Mouse (Mus musculus) spleen, adult 2 months (tissue): ENCODE measurements at regions not wholly inside any gene's neighbourhood (a gene's known extent, or its start where the extent isn't known, plus 50 kb on each side); places are given as distances from the start of the nearest gene placed in this dataset.

Experiments used
- DNase-seq, 2 experiments: peaks; one replicate each; pipeline versions ENCODE4 v3.0.0 to v3.0.0-alpha.2; 2012 to 2021; ENCODE audit warnings: low spot score in 2 of 2, low read depth in 1 of 2
- H3K27ac ChIP-seq: fragments of 200-500 bp; 2 replicates; pipeline ENCODE4 v1.5.1; 2012; ENCODE audit warnings: low read length, inconsistent platforms; ENCODE audit not compliant: insufficient read depth
- H3K27me3 ChIP-seq: fragments of 200-500 bp; 2 replicates; pipeline ENCODE4 v1.6.1; 2012; ENCODE audit warnings: mild to moderate bottlenecking, moderate library complexity, low read length, inconsistent platforms; ENCODE audit not compliant: control insufficient read depth, insufficient read depth
- H3K36me3 ChIP-seq: fragments of 200-500 bp; 2 replicates; pipeline ENCODE4 v1.6.1; 2012; ENCODE audit warnings: mild to moderate bottlenecking, low read length, inconsistent platforms; ENCODE audit not compliant: control insufficient read depth, insufficient read depth
- H3K4me1 ChIP-seq: fragments of 200-500 bp; 2 replicates; pipeline ENCODE4 v1.6.1; 2011; ENCODE audit warnings: inconsistent platforms; ENCODE audit not compliant: control insufficient read depth, insufficient read depth, insufficient read length
- H3K4me3 ChIP-seq: fragments of 200-500 bp; 2 replicates; pipeline ENCODE4 v1.5.1; 2011; ENCODE audit warnings: mild to moderate bottlenecking, inconsistent platforms; ENCODE audit not compliant: insufficient read depth, insufficient read length; ENCODE audit errors: extremely low read depth
- CTCF ChIP-seq: fragments of 200-500 bp; IDR thresholded peaks from 2 replicates; pipeline ENCODE4 v1.5.1; 2011; ENCODE audit warnings: mild to moderate bottlenecking, inconsistent platforms; ENCODE audit not compliant: insufficient read depth, insufficient read length, insufficient replicate concordance; ENCODE audit errors: extremely low read depth
- POLR2A ChIP-seq: fragments of 200-500 bp; IDR thresholded peaks from 2 replicates; pipeline ENCODE4 v1.6.1; 2011; ENCODE audit warnings: low read depth, low read length, inconsistent platforms
- WGBS: fragments of 180-500 bp; shearing (Covaris S2); methylation state at CpG from one replicate; pipeline ENCODE4 v1.1.7; 2018; 5-methylcytosine and 5-hydroxymethylcytosine counted together

DNA sequence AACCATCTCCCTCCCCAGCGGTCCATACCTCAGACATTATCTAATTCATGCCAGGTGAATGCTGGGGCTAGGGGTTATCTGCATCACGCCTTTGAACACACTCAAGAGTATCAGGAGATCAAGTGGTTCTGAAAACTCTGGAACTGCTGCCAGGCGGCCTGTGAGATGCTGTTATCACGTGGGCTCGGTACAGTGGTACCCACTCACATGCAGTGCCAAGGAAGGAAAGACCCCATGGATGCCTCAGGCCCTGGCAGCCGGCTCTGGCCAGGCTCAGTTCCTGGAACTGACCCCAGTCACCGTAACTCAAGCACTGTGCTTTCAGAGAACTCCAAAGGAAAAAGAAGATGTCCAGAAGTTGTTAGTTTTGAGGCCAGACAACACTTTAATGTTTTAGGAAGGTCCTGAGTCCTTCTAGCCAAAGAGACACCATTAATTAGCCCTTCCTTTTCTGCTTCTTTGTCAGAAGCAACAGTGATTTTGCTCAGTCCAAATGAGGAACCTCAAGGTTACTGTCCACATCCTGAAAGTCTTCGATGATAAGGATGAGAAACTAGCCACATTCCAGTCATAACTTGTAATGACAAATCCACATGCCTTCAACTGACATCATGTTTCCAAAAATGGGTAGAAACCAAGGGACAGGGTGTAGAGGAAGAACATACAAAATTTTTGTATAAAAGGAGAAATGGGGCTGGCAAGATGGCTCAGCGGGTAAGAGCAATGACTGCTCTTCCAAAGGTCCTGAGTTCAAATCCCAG lies 126.1 kb downstream of the Zbtb18 start:
- DNase-seq = no peak
- TF ChIP-seq POLR2A (no peak), CTCF (no peak)
- no peaks in the 10 kb centered on the region for H3K36me3 ChIP-seq
- no peaks in the 10 kb centered on the region for H3K4me1 ChIP-seq
- 73% methylated on average over 9 of the region's 9 CpGs for WGBS
- H3K27ac ChIP-seq = no peak overlapping the region
- H3K27me3 ChIP-seq = no peaks in the 10 kb centered on the region
- no peak overlapping the region for H3K4me3 ChIP-seq

DNA sequence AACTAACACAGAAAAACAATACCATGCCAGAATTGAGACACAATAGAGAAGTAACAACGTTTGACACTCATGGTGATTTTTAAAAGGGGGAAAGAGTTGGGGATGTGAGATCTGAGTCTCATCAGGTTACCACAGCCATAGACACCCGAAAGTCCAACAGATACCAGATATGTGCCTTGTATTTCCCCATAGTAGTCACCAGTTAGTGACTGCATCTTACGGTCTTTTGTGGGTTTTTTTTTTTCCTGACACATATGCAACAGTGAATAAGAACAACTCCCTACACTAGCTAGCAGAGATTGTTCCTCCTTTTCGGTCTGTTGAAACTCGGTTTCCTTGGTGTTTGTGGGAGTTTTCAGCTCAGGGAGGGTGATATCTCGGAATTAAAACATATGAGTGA lies 127.4 kb downstream of the Zbtb18 start:
- no peak for DNase-seq
- 71% methylated on average over 6 of the region's 6 CpGs for WGBS
- Histone ChIP-seq H3K4me3 (no peak overlapping the region), H3K4me1 (no peaks in the 10 kb centered on the region), H3K27ac (no peak overlapping the region), H3K27me3 (no peaks in the 10 kb centered on the region), H3K36me3 (no peaks in the 10 kb centered on the region)
- TF ChIP-seq CTCF = no peak
- TF ChIP-seq POLR2A = no peak

- H3K27me3 ChIP-seq = no peaks in the 10 kb centered on the region
- no peak for TF ChIP-seq POLR2A
- TF ChIP-seq CTCF = no peak
- 89% methylated on average over 17 of the region's 17 CpGs for WGBS
Observed at GRCm38 (mm10) chr1:177573017-177573725, 131.0 kb downstream of the Zbtb18 start.

DNA sequence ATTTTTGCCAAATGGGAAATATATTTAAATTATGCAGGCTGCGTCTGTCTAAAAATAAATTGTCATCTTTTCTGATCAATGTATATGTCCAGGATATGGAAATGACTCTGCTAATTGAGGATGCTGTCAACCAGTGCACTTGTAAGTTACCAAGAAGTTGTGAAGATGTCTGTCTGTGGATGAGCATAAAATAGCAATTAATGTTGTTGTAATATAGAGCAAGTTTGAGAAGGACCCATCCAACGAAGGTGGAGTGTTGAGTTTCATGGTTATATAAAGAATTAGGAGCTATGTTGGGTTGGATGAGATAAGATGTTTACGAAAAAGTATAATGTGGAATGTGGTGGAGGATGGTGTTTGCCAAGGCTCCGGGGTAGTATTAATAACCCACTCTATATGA lies 131.6 kb downstream of the Zbtb18 start:
- TF ChIP-seq POLR2A (no peak), CTCF (no peak)
- WGBS = 90% methylated on average over 4 of the region's 4 CpGs
- no peaks in the 10 kb centered on the region for H3K4me1 ChIP-seq

More at GRCm38 (mm10) chr1:177573017-177573725, 131.0 kb downstream of the Zbtb18 start:
- H3K36me3 ChIP-seq = no peaks in the 10 kb centered on the region
- DNase-seq = no peak
- H3K4me3 ChIP-seq = no peak overlapping the region
- H3K4me1 ChIP-seq = no peaks in the 10 kb centered on the region
- H3K27ac ChIP-seq = no peak overlapping the region

GRCm38 (mm10) chr1:177574312-177574711 lies 132.2 kb downstream of the Zbtb18 start:
- H3K36me3 ChIP-seq = no peaks in the 10 kb centered on the region
- DNase-seq = no peak
- no peak overlapping the region for H3K27ac ChIP-seq
- 92% methylated on average over 7 of the region's 7 CpGs for WGBS
- no peak overlapping the region for H3K4me3 ChIP-seq
- H3K27me3 ChIP-seq = no peaks in the 10 kb centered on the region
- no peaks in the 10 kb centered on the region for H3K4me1 ChIP-seq
- no peak for TF ChIP-seq CTCF
- no peak for TF ChIP-seq POLR2A

More for the DNA sequence above, 131.6 kb downstream of the Zbtb18 start:
- Histone ChIP-seq H3K36me3 (no peaks in the 10 kb centered on the region), H3K27ac (no peak overlapping the region), H3K27me3 (no peaks in the 10 kb centered on the region), H3K4me3 (no peak overlapping the region)
- DNase-seq = no peak

DNA sequence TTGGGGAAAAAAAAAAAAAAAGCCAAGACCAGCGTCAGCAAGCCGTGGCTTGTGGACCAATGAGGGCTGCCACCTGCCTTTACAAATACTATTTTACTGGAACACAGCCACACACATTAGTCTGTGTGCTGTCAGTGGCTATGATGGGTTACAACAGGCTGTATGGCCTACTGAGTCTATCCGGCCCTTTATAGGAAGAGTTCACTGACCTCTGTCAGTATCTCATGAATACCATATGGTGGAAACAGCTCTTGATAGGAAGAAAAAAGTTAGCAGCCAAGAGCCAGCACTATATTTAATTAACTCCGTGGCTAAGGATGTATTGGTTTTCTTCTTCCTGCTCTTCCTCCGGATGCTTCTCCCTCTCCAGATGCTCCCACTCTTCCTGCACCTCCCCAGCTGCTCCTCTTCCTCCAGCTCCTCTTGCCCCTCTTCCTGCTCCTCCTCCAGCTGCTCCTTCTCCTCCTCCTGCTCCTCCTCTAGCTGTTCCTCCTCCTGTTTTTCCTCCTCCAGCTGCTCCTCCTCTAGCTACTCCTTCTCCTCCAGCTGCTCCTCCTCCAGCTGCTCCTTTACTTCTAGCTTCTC lies 142.2 kb downstream of the Zbtb18 start:
- Histone ChIP-seq H3K27ac (no peak overlapping the region), H3K4me1 (no peaks in the 10 kb centered on the region), H3K27me3 (no peaks in the 10 kb centered on the region), H3K4me3 (no peak overlapping the region), H3K36me3 (no peaks in the 10 kb centered on the region)
- TF ChIP-seq POLR2A = no peak
- TF ChIP-seq CTCF = no peak
- no peak for DNase-seq
- 80% methylated on average over 5 of the region's 5 CpGs for WGBS
